Mouse (Mus musculus) urinary bladder, postnatal 14 days (tissue): ENCODE measurements at regions not wholly inside any gene's neighbourhood (a gene's known extent, or its start where the extent isn't known, plus 50 kb on each side); places are given as distances from the start of the nearest gene placed in this dataset.

Experiments
- DNase-seq: peaks from one replicate; pipeline ENCODE4 v3.0.0; 2021; ENCODE audit warnings: low spot score

DNA sequence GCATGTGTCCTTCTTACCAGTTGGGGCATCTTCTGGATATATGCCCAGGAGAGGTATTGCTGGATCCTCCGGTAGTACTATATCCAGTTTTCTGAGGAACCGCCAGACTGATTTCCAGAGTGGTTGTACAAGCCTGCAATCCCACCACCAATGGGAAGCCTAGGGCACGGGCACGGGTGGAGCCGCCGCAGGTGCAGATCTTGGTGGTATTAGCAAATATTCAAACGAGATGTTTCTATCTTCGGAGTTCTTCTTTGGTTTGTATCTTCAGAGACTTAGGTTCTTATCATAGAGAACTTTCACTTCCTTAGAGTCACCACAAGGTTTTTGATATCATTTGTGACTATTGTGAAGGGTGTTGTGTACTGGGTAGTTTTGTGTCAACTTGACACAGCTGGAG lies 103.1 kb downstream of the Btbd35f12 start:
- DNase-seq: peak; percentile 5
